Mouse (Mus musculus): ENCODE results near the gene Rufy4. TPM values are rescaled to one million over a fixed set of nuclear protein-coding genes. Genes with fewer than 3 reads are reported as not detected.
"Not testable (repeated sequence)": the region's sequence is repeated elsewhere in the genome, so short reads cannot be mapped to it uniquely, and the experiment has no call there.

Rufy4 gene
- polyA plus RNA-seq, 1 experiment from 2014 or later: 0.35 TPM

DNA sequence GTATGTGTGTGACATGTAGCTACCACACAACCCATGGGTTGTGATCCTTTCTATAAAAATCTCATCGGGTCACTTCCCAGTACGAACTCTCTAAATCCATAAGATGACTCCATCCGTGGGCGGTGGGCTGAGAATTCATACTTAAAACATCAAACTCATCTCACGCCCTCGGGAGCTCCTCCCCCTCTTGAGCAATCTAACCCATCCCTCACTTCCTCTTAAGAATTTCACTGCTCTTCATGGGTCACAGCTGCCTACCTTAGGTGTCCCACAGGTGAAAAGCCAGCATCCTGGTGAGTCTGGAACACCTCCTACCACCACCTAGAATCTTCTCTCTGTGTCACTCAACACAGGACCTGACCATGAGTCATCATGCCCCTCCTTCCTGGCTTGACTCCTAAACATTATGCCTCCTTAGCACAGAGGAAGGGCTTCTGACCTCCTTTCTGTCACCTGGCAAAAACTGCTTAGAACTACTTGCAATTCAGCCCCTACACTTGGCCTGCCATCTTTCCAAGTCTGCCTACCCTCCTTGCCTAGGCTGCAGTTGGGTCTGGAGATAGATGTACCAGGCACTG, 30.2 kb downstream of the Rufy4 start:
- no peak for ATAC-seq (ENCODE audit: insufficient number of reproducible peaks, low FRiP score, low TSS enrichment, low read depth)
- WGBS: 83% methylated on average over 6 of the region's 6 CpGs
- no peak overlapping the region for H3K27ac ChIP-seq
- H3K4me3 ChIP-seq: no peak overlapping the region
- no peak overlapping the region for H3K4me2 ChIP-seq
- no peak overlapping the region for H3K9ac ChIP-seq
- H3K9me3 ChIP-seq: no peaks in the 10 kb centered on the region
- no peaks in the 10 kb centered on the region for H3K4me1 ChIP-seq
- no peaks in the 10 kb centered on the region for H3K27me3 ChIP-seq
- no peaks in the 10 kb centered on the region for H3K36me3 ChIP-seq

DNA sequence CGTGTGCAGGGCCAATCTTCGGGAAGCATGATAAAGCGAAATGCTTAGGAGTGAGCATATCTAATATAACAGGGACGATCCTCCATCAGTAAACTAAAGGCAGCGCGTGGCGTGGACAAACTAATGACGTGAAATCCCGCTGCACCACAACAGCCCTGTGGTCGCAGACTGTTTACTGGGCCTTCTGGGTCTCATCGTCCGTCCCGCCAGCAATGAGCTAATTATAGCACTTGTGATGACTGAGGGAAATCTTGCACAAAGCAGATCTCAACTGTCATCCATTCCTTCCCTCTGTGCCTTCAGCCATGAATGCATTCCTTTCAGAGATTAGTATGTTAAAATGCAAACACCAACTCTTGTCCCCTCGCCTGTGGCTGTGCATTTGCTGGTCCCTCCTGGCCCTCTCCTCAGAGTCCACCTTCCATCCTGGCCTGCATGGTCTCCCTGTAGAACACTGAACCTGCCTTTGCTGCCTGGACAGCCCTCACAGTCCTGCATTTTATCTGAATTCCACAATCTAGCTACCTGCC, 31.1 kb downstream of the Rufy4 start:
- H3K27me3 ChIP-seq: no peaks in the 10 kb centered on the region
- no peaks in the 10 kb centered on the region for H3K9me3 ChIP-seq
- no peak for ATAC-seq (ENCODE audit: insufficient number of reproducible peaks, low FRiP score, low TSS enrichment, low read depth)
- H3K27ac ChIP-seq: no peak overlapping the region
- no peaks in the 10 kb centered on the region for H3K4me1 ChIP-seq
- H3K36me3 ChIP-seq: no peaks in the 10 kb centered on the region
- H3K4me3 ChIP-seq: no peak overlapping the region
- H3K4me2 ChIP-seq: no peak overlapping the region
- H3K9ac ChIP-seq: no peak overlapping the region
- 76% methylated on average over 14 of the region's 14 CpGs for WGBS

DNA sequence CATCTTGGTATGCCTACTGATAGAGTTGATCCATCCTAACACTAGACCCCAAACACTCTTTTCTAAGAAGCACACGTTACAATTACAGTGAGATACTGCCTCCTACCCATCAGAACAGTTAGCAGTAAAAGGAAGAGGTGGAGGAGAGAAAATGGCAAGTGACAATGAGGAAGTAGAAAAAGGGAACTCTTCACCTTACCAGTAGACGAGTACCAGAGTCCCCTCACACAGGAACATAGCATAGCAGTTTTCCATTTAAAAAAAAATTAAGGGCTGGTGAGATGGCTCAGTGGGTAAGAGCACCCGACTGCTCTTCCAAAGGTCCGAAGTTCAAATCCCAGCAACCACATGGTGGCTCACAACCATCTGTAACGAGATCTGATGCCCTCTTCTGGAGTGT, 34.3 kb downstream of the Rufy4 start:
- H3K4me1 ChIP-seq; H3K27ac ChIP-seq; H3K27me3 ChIP-seq; H3K9me3 ChIP-seq; H3K9ac ChIP-seq; H3K4me3 ChIP-seq; H3K4me2 ChIP-seq; ATAC-seq (ENCODE audit: insufficient number of reproducible peaks, low FRiP score, low TSS enrichment, low read depth); H3K36me3 ChIP-seq: not testable (repeated sequence)
- 87% methylated on average over 5 of the region's 5 CpGs for WGBS

GRCm38 (mm10) chr1:74160036-74160435, 34.7 kb downstream of the Rufy4 start:
- no peak overlapping the region for H3K4me2 ChIP-seq
- H3K9me3 ChIP-seq: no peaks in the 10 kb centered on the region
- no peaks in the 10 kb centered on the region for H3K4me1 ChIP-seq
- H3K27ac ChIP-seq: no peak overlapping the region
- 64% methylated on average over 2 of the region's 2 CpGs for WGBS
- no peak overlapping the region for H3K4me3 ChIP-seq
- no peak overlapping the region for H3K9ac ChIP-seq
- no peak for ATAC-seq (ENCODE audit: insufficient number of reproducible peaks, low FRiP score, low TSS enrichment, low read depth)
- no peaks in the 10 kb centered on the region for H3K36me3 ChIP-seq
- no peaks in the 10 kb centered on the region for H3K27me3 ChIP-seq

- Histone ChIP-seq H3K27me3 (no peaks in the 10 kb centered on the region), H3K27ac (no peak overlapping the region), H3K36me3 (no peaks in the 10 kb centered on the region), H3K4me3 (no peak overlapping the region), H3K4me2 (no peak overlapping the region), H3K9me3 (no peaks in the 10 kb centered on the region), H3K4me1 (no peaks in the 10 kb centered on the region), H3K9ac (no peak overlapping the region)
- WGBS: 71% methylated on average over 5 of the region's 5 CpGs
- no peak for ATAC-seq (ENCODE audit: insufficient number of reproducible peaks, low FRiP score, low TSS enrichment, low read depth)
Observed at GRCm38 (mm10) chr1:74167136-74167535, 41.8 kb downstream of the Rufy4 start.

GRCm38 (mm10) chr1:74169721-74170120, 44.4 kb downstream of the Rufy4 start:
- Histone ChIP-seq H3K9ac (no peak overlapping the region), H3K4me3 (no peak overlapping the region), H3K9me3 (no peaks in the 10 kb centered on the region), H3K27me3 (no peaks in the 10 kb centered on the region), H3K36me3 (no peaks in the 10 kb centered on the region), H3K4me2 (no peak overlapping the region), H3K27ac (no peak overlapping the region), H3K4me1 (no peaks in the 10 kb centered on the region)
- 90% methylated on average over 3 of the region's 3 CpGs for WGBS
- no peak for ATAC-seq (ENCODE audit: insufficient number of reproducible peaks, low FRiP score, low TSS enrichment, low read depth)

- Histone ChIP-seq H3K4me3 (no peak overlapping the region), H3K9ac (no peak overlapping the region), H3K4me2 (no peak overlapping the region), H3K27ac (no peak overlapping the region), H3K4me1 (no peaks in the 10 kb centered on the region), H3K27me3 (no peaks in the 10 kb centered on the region), H3K36me3 (no peaks in the 10 kb centered on the region), H3K9me3 (no peaks in the 10 kb centered on the region)
- 84% methylated on average over 3 of the region's 3 CpGs for WGBS
- no peak for ATAC-seq (ENCODE audit: insufficient number of reproducible peaks, low FRiP score, low TSS enrichment, low read depth)
Observed at GRCm38 (mm10) chr1:74172722-74173121, 47.4 kb downstream of the Rufy4 start.

DNA sequence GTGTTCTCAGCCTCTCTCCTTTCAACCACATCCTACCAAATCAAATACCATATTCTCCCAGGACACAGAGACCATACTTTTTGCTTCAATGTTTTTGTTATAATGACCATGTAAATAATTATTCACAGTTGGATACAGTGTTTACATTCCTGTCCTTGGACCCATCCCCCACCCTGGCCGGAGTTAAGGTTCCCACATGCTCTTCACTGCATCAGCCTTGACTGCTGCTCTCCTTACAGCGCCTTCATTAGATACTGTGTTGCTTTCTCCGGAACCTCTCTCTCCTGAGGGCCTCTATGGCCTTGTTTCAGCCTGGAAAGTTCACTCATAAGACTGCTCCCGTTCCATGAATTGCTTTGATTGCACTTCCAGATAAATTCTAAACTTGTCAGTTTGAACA, 50.4 kb downstream of the Rufy4 start:
- H3K36me3 ChIP-seq: no peaks in the 10 kb centered on the region
- H3K4me1 ChIP-seq: 0 out of 2 replicates have a peak, but pooled peaks cover 2% of the 10 kb centered on the region
- H3K4me2 ChIP-seq: no peak overlapping the region
- no peak overlapping the region for H3K4me3 ChIP-seq
- ATAC-seq (ENCODE audit: insufficient number of reproducible peaks, low FRiP score, low TSS enrichment, low read depth): no peak
- H3K27ac ChIP-seq: no peak overlapping the region
- 70% methylated on average over 4 of the region's 4 CpGs for WGBS
- no peaks in the 10 kb centered on the region for H3K27me3 ChIP-seq
- no peaks in the 10 kb centered on the region for H3K9me3 ChIP-seq
- H3K9ac ChIP-seq: no peak overlapping the region

- Histone ChIP-seq H3K4me3 (no peak overlapping the region), H3K4me2 (no peak overlapping the region), H3K27me3 (no peaks in the 10 kb centered on the region), H3K36me3 (no peaks in the 10 kb centered on the region), H3K9me3 (no peaks in the 10 kb centered on the region), H3K9ac (no peak overlapping the region), H3K4me1 (0 out of 2 replicates have a peak, but pooled peaks cover 2% of the 10 kb centered on the region), H3K27ac (no peak overlapping the region)
- 83% methylated on average over 3 of the region's 3 CpGs for WGBS
- ATAC-seq (ENCODE audit: insufficient number of reproducible peaks, low FRiP score, low TSS enrichment, low read depth): no peak
Observed at GRCm38 (mm10) chr1:74178618-74179017, 53.3 kb downstream of the Rufy4 start.

DNA sequence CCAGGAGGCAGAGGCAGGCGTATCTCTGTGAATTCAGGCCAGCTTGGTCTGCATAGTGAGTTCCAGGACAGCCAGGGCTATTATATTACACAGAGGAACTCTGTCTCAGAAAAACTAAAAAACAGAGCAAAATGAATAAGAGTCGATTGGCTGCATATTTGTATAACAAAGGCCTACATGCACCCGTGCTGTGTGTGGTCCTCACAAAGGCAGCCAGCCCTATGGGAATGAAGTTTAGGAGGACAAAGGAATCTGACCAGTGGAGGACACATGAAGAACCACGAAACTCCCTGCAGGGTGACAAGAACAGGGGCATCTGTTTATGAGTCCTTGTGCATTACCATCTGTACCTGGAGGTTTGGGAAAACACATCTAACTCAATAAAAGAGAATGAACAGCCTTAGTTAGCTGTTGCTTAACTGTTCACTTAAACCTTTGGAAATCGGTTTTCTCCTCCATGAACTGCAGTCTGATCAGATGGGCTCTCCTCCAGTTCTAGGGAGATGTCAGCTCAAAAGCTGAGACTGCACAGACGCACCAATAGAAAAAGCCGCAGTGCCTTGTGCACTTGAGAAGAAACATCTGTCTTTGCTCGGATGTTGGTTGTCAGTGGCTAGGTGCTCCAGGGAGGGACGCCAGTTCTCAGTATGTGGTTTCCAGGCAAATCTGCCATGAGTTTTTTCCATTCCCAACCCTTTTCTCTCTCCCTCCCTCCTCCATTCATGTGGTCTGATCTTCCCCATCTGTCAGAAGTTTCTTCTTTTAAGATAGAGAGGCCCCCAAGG, 54.5 kb downstream of the Rufy4 start:
- no peak overlapping the region for H3K4me2 ChIP-seq
- 47% methylated on average over 9 of the region's 9 CpGs for WGBS
- no peaks in the 10 kb centered on the region for H3K36me3 ChIP-seq
- H3K9me3 ChIP-seq: no peaks in the 10 kb centered on the region
- H3K4me1 ChIP-seq: 0 out of 2 replicates have a peak, but pooled peaks cover 2% of the 10 kb centered on the region
- H3K27me3 ChIP-seq: no peaks in the 10 kb centered on the region
- no peak overlapping the region for H3K4me3 ChIP-seq
- H3K27ac ChIP-seq: no peak overlapping the region
- ATAC-seq (ENCODE audit: insufficient number of reproducible peaks, low FRiP score, low TSS enrichment, low read depth): no peak
- no peak overlapping the region for H3K9ac ChIP-seq

DNA sequence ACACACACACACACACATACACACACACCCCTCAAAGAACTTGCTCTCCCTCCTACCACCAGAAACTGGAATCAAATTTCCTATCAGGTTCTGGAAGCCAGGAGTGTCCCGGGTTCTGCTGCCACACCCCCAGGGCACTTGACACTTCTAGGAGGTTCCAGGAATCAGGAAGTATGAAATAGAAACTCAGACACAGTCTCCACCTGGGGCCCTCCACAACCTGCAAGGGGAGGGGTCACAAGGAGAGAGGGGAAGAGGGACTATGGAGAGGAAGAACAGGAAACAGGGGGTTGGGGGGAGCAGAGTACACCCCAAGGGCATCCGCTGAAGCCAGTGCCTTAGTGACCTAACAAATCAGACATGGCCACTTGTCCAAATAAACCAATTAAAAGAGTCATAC, 56.1 kb downstream of the Rufy4 start:
- 0 out of 2 replicates have a peak, but pooled peaks cover 2% of the 10 kb centered on the region for H3K4me1 ChIP-seq
- no peaks in the 10 kb centered on the region for H3K27me3 ChIP-seq
- H3K36me3 ChIP-seq: no peaks in the 10 kb centered on the region
- WGBS: 50% methylated on average over 2 of the region's 2 CpGs
- H3K9ac ChIP-seq: no peak overlapping the region
- H3K4me3 ChIP-seq: no peak overlapping the region
- H3K27ac ChIP-seq: no peak overlapping the region
- H3K4me2 ChIP-seq: no peak overlapping the region
- no peaks in the 10 kb centered on the region for H3K9me3 ChIP-seq
- no peak for ATAC-seq (ENCODE audit: insufficient number of reproducible peaks, low FRiP score, low TSS enrichment, low read depth)

DNA sequence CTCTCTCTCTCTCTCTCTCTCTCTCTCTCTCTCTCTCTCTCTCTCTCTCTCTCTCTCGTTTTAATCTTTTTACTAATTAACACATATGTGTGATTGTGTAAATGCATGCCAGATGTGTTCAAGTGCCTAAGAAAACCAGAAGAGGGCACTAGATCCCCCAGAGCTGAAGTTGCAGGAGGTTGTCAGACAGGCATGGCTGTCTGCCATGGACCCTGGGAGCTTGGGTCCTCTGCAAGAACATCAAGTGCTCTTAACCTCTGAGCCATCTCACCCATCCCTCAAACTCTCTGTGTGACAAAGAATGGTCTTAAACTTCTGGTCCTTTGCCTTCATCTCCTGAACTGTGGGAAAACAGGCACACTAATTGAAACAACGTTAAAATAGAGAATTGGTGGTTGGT, 57.7 kb downstream of the Rufy4 start:
- H3K4me2 ChIP-seq: no peak overlapping the region
- 49% methylated on average over 2 of the region's 2 CpGs for WGBS
- ATAC-seq (ENCODE audit: insufficient number of reproducible peaks, low FRiP score, low TSS enrichment, low read depth): no peak
- H3K4me3 ChIP-seq: no peak overlapping the region
- H3K4me1 ChIP-seq: 0 out of 2 replicates have a peak, but pooled peaks cover 2% of the 10 kb centered on the region
- no peaks in the 10 kb centered on the region for H3K36me3 ChIP-seq
- H3K9me3 ChIP-seq: no peaks in the 10 kb centered on the region
- H3K9ac ChIP-seq: no peak overlapping the region
- H3K27ac ChIP-seq: no peak overlapping the region
- no peaks in the 10 kb centered on the region for H3K27me3 ChIP-seq

Measured in limb, embryonic 15.5 days (tissue).